Mouse (Mus musculus) kidney, adult 2 months (tissue): ENCODE measurements around the gene Shcbp1l. TPM values are rescaled to one million over a fixed set of nuclear protein-coding genes. Genes with fewer than 3 reads are reported as not detected.
"Not testable (repeated sequence)": the region's sequence is repeated elsewhere in the genome, so short reads cannot be mapped to it uniquely, and the experiment has no call there.

Experiments
- DNase-seq: peaks from one replicate; pipeline ENCODE4 v3.0.0; 2021
- H3K27ac ChIP-seq: fragments of 200-500 bp; 2 replicates; pipeline ENCODE4 v1.5.1; 2012; ENCODE audit warnings: low read depth, low read length, control low read depth, inconsistent platforms; ENCODE audit not compliant: insufficient read depth
- H3K27me3 ChIP-seq: fragments of 200-500 bp; replicated peaks from 2 replicates; pipeline ENCODE4 v1.6.1; 2012; ENCODE audit warnings: mild to moderate bottlenecking, moderate library complexity, low read length, inconsistent platforms; ENCODE audit not compliant: control insufficient read depth, insufficient read depth
- H3K36me3 ChIP-seq: fragments of 200-500 bp; 2 replicates; pipeline ENCODE4 v1.6.1; 2012; ENCODE audit warnings: mild to moderate bottlenecking, moderate library complexity, low read length, inconsistent platforms; ENCODE audit not compliant: control insufficient read depth, insufficient read depth
- H3K4me1 ChIP-seq: fragments of 200-500 bp; 2 replicates; pipeline ENCODE4 v1.6.1; 2011; ENCODE audit warnings: low read length; ENCODE audit not compliant: control insufficient read depth, insufficient read depth
- H3K4me3 ChIP-seq: fragments of 200-500 bp; 2 replicates; pipeline ENCODE4 v1.5.1; 2011; ENCODE audit warnings: mild to moderate bottlenecking, low read depth, low read length, control low read depth; ENCODE audit not compliant: insufficient read depth
- CTCF ChIP-seq: fragments of 200-500 bp; conservative IDR thresholded peaks from 2 replicates; pipeline ENCODE4 v1.5.1; 2011; ENCODE audit warnings: low read depth, mild to moderate bottlenecking, control low read depth, low read length, moderate library complexity, mixed read lengths; ENCODE audit not compliant: insufficient read depth, insufficient read length
- POLR2A ChIP-seq: fragments of 200-500 bp; IDR thresholded peaks from one replicate; pipeline ENCODE4 v1.6.1; 2011; ENCODE audit warnings: low read depth, low read length, control low read depth
- WGBS: fragments of 180-500 bp; shearing (Covaris S2); methylation state at CpG from one replicate; pipeline ENCODE4 v1.1.7; 2018; 5-methylcytosine and 5-hydroxymethylcytosine counted together
- polyA plus RNA-seq: library from polyadenylated mRNA; depleted of rRNA; stranded (reverse); fragments of >200 nt; gene quantifications from 2 replicates; pipeline ENCODE4 v1.2.3, GENCODE M21; 2012

Gene Shcbp1l
- polyA plus RNA-seq, 1 experiment: 0.06 TPM

- 47% methylated on average over 25 of the region's 25 CpGs for WGBS
These were observed 38.5 kb upstream of the Shcbp1l start for GRCm38 (mm10) chr1:153386271-153387069.

DNA sequence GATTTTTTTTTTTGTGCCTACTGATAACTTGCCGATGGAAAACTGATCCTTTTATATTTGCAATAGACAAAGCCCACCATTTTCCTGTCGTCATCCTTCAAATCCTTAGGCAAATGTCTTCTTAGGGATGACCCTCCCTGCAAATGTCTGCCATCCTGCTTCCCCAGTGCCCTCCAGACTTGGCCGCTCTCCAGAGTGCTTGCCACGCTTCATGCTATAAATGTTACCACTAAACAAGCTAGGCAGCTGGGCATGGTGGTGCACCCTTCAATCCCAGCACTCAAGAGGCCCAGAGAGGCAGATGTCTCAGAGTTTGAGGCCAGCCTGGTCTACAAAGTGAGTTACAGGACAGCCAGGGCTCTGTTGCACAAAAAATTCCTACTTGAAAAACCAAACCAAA, 29.3 kb upstream of the Shcbp1l start:
- not testable (repeated sequence) for H3K36me3 ChIP-seq, H3K27ac ChIP-seq, DNase-seq, H3K4me3 ChIP-seq, H3K4me1 ChIP-seq, H3K27me3 ChIP-seq
- 81% methylated on average over 4 of the region's 4 CpGs for WGBS

More at GRCm38 (mm10) chr1:153386271-153387069, 38.5 kb upstream of the Shcbp1l start:
- Histone ChIP-seq H3K4me1 (no peaks in the 10 kb centered on the region), H3K4me3 (no peak overlapping the region), H3K36me3 (no peaks in the 10 kb centered on the region), H3K27me3 (no peaks in the 10 kb centered on the region), H3K27ac (no peak overlapping the region)
- peak; percentile 79 for DNase-seq
- TF ChIP-seq CTCF: peak; percentile 85
- TF ChIP-seq POLR2A: no peak

DNA sequence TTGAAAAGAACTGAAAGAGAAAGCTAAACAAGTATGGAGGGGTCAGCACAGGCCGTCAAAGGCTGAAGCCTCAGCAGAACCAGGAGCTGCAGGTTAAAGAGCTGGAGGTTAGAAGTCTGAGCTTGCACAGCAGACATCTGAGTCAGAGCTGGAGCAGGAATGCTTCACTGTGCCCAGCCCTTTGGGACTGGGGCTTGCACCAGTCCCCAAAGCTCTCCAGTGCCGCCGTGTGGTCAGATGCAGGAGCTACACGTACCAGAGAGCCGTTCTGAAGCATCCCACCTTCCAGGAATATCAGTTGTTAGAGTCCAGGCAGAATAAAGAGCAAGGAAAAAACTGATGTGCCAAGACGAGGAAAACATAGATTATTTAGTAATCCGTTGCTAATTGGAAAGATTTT, 23.2 kb upstream of the Shcbp1l start:
- no peak overlapping the region for H3K4me3 ChIP-seq
- H3K27me3 ChIP-seq: no peaks in the 10 kb centered on the region
- peak; percentile 46 for DNase-seq
- no peaks in the 10 kb centered on the region for H3K4me1 ChIP-seq
- H3K36me3 ChIP-seq: no peaks in the 10 kb centered on the region
- 2% methylated on average over 7 of the region's 7 CpGs for WGBS
- TF ChIP-seq CTCF: peak; percentile 78
- no peak for TF ChIP-seq POLR2A
- H3K27ac ChIP-seq: no peak overlapping the region

- not testable (repeated sequence) for H3K27me3 ChIP-seq, H3K4me3 ChIP-seq, DNase-seq, H3K27ac ChIP-seq, H3K4me1 ChIP-seq, H3K36me3 ChIP-seq
- 87% methylated on average over 11 of the region's 11 CpGs for WGBS
These were observed 17.3 kb upstream of the Shcbp1l start for GRCm38 (mm10) chr1:153407641-153408040.

- 74% methylated on average over 5 of the region's 5 CpGs for WGBS
- H3K4me3 ChIP-seq: not testable (repeated sequence)
These were observed 16.7 kb upstream of the Shcbp1l start for GRCm38 (mm10) chr1:153408296-153408695.

DNA sequence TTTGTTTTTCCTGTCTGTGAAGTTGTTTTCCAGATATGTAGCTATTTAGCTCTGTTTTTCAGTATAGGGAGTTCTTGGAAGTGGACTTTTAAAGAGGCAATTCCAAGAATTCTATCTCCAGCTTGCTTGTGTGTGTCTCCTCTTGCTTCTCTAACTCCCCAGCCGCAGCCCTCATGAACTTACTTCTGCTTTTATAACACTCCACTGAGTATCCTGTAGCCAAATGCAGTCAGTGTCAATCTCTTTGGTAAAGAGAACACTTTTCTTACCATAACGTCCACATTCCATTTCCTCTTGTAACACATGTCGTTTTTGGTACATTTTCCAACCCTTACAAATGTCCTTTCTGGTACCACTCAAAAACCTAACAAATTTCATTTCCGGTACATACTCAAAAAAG, 14.0 kb upstream of the Shcbp1l start:
- not testable (repeated sequence) for DNase-seq, H3K36me3 ChIP-seq, H3K4me1 ChIP-seq, H3K27ac ChIP-seq, H3K27me3 ChIP-seq, H3K4me3 ChIP-seq
- WGBS: 90% methylated on average over 1 of the region's 4 CpGs

More at GRCm38 (mm10) chr1:153408296-153408695, 16.7 kb upstream of the Shcbp1l start:
- not testable (repeated sequence) for H3K27me3 ChIP-seq, H3K36me3 ChIP-seq, H3K27ac ChIP-seq, H3K4me1 ChIP-seq, DNase-seq

DNA sequence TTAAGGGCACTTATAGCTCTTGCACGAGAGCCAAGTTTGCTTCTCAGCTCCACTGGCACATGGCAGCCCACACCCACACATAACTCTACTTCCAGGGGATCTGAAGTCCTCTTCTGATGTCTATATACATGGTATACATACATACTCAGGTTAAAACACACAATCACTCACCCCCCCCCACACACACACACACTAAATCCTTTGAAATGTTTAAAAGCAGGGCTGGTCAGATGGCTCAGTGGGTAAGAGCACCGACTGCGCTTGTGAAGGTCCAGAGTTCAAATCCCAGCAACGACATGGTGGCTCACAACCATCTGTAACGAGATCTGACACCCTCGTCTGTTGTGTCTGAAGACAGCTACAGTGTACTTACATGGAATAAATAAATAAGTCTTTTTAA, 13.2 kb upstream of the Shcbp1l start:
- H3K4me3 ChIP-seq: no peak overlapping the region
- H3K27me3 ChIP-seq: no peaks in the 10 kb centered on the region
- no peaks in the 10 kb centered on the region for H3K4me1 ChIP-seq
- no peak for DNase-seq
- TF ChIP-seq CTCF: no peak
- TF ChIP-seq POLR2A: no peak
- no peaks in the 10 kb centered on the region for H3K36me3 ChIP-seq
- WGBS: 91% methylated on average over 6 of the region's 6 CpGs
- no peak overlapping the region for H3K27ac ChIP-seq

- H3K4me3 ChIP-seq, H3K4me1 ChIP-seq, H3K27ac ChIP-seq, DNase-seq, H3K36me3 ChIP-seq, H3K27me3 ChIP-seq: not testable (repeated sequence)
- 71% methylated on average over 3 of the region's 4 CpGs for WGBS
These were observed 12.1 kb upstream of the Shcbp1l start for GRCm38 (mm10) chr1:153412663-153413396.

- H3K27me3 ChIP-seq, H3K4me3 ChIP-seq, H3K27ac ChIP-seq, H3K4me1 ChIP-seq, H3K36me3 ChIP-seq, DNase-seq: not testable (repeated sequence)
- 87% methylated on average over 13 of the region's 13 CpGs for WGBS
These were observed 11.5 kb upstream of the Shcbp1l start for GRCm38 (mm10) chr1:153413397-153414020.

DNA sequence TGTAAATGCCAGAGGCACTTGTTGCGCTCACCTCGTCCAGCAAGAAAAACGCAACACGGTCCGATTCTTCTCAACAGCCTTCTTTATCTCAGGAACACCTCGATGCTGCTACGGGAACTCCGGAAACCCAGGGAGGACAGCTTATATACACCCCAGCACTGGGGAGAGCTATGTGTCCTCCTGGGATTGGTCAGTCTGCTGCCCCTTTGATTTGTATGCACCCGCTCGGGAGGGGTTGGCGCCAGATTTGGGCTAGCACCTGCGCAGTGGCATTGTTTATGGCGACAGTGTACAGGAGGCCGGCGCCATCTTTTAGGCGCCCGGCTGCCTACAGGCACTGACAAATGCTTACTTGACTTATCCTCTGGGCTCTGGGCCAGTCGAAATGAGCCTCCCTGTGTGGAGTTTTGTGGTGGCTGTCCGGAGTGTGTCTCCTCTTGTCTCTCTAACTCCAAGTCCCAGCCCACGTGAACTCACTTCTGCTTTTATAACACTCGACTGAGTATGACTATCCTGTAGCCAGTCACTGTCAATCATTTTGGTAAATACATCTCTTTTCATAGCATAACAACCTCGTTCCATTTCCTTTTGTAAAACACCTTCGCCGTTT, 10.7 kb upstream of the Shcbp1l start:
- H3K27me3 ChIP-seq, H3K36me3 ChIP-seq, H3K4me1 ChIP-seq, H3K4me3 ChIP-seq, H3K27ac ChIP-seq: not testable (repeated sequence)
- 91% methylated on average over 24 of the region's 24 CpGs for WGBS
- DNase-seq: peak; percentile 69
